Mouse (Mus musculus): ENCODE measurements at regions not wholly inside any gene's neighbourhood (a gene's known extent, or its start where the extent isn't known, plus 50 kb on each side); places are given as distances from the start of the nearest gene placed in this dataset.

DNA sequence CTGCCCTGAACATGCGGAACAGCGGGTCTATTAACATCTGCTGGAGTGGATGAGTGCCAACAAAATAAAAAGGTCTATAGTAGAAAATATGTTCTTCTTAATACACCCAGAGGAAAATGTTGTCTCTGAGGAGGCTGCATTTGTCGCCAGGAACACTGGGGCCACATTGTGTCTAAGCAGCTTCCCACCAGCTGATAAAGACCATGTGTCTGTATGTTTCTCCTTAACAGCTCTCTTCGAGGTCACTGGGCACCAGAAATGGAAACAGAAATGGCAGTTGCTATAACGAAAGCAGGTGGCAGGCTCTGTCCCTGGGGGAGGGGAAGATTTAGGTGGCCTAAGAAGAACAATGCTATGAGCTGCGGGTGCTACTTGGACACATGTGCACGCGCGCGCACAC, 159.4 kb downstream of the Ly86 start:
- TF ChIP-seq POLR2A (IDR thresholded peaks at IDR 0.05; ENCODE audit: insufficient read depth, low read depth, low read length) (no peak), CTCF (IDR thresholded peaks at IDR 0.05; ENCODE audit: insufficient read depth, low read depth, low read length) (no peak)

Data from olfactory bulb, adult 2 months (tissue).